Mouse (Mus musculus): ENCODE data around the gene Zfp638. TPM values are rescaled to one million over a fixed set of nuclear protein-coding genes. Genes with fewer than 3 reads are reported as not detected.

Gene Zfp638
- polyA plus RNA-seq, 1 experiment, result 124 TPM

DNA sequence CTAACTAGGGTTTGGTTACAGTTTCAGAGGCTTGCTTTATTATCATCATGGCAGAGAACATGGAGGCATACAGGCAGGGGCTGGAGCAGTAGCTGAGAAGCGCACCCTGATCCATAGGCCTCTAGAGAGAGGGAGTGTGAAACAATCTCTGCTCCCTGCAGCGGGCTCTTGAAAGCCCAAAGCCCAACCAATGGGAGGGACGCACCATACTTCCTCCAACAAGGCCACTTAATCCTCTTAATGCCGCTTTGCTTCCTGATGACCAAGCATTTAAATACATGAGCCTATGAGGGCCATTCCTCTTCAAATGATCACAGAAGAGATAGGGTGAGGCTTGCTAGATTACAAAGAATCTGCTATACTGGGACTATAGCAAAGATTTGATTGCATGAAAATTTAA, 41.5 kb downstream of the Zfp638 start:
- no peak for TF ChIP-seq CTCF (IDR thresholded peaks at IDR 0.05; ENCODE audit: borderline replicate concordance, insufficient read depth, low read length)
- no peak for TF ChIP-seq POLR2A (IDR thresholded peaks at IDR 0.05; ENCODE audit: low read depth, low read length)

GRCm38 (mm10) chr6:83913710-83914109, 46.8 kb downstream of the Zfp638 start:
- Histone ChIP-seq H3K4me1 (ENCODE audit: control insufficient read depth, insufficient read depth, low read length) (no peaks in the 10 kb centered on the region), H3K27ac (ENCODE audit: insufficient read depth, low read length) (no peak overlapping the region), H3K4me3 (ENCODE audit: insufficient read depth, low read length) (no peak overlapping the region)
- TF ChIP-seq CTCF (IDR thresholded peaks at IDR 0.05; ENCODE audit: borderline replicate concordance, insufficient read depth, low read length) (no peak), POLR2A (IDR thresholded peaks at IDR 0.05; ENCODE audit: low read depth, low read length) (no peak)

More for the DNA sequence above, 41.5 kb downstream of the Zfp638 start:
- Histone ChIP-seq H3K4me3 (ENCODE audit: insufficient read depth, low read length) (no peak overlapping the region), H3K27ac (ENCODE audit: insufficient read depth, low read length) (no peak overlapping the region), H3K4me1 (ENCODE audit: control insufficient read depth, insufficient read depth, low read length) (no peaks in the 10 kb centered on the region)

DNA sequence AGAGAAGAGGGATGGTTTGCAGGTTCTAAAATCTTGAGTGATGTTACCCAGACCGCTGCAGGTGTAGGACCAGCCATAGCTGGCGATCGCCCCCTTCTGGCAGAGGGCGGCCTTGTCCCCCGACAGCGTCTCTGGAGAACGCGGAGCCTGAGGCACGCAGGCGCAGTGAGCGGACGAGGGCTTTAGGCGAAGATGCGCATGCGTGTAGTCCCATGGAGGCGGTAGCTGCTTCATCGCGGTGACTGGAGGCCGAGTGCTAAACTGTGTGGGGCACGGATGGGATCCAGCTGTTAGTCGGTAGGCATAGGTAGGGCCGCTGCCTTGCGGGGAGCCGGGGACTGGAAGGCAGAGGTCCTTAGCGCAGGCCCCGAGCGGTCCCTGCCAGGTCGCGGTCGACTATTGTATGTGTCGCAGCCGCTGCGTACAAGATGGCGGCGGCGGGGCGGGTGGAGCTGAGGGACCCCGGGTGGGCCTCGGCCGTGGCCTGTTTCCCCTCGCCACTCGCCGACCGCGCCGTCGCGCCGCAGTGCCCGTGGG, 47.3 kb downstream of the Zfp638 start:
- no peaks in the 10 kb centered on the region for H3K4me1 ChIP-seq (ENCODE audit: control insufficient read depth, insufficient read depth, low read length)
- H3K27ac ChIP-seq (ENCODE audit: insufficient read depth, low read length), result no peak overlapping the region
- H3K4me3 ChIP-seq (ENCODE audit: insufficient read depth, low read length), result peak overlapping the region; percentile 71
- TF ChIP-seq CTCF (IDR thresholded peaks at IDR 0.05; ENCODE audit: borderline replicate concordance, insufficient read depth, low read length) (peak; percentile 94), POLR2A (IDR thresholded peaks at IDR 0.05; ENCODE audit: low read depth, low read length) (peak; percentile 99)

DNA sequence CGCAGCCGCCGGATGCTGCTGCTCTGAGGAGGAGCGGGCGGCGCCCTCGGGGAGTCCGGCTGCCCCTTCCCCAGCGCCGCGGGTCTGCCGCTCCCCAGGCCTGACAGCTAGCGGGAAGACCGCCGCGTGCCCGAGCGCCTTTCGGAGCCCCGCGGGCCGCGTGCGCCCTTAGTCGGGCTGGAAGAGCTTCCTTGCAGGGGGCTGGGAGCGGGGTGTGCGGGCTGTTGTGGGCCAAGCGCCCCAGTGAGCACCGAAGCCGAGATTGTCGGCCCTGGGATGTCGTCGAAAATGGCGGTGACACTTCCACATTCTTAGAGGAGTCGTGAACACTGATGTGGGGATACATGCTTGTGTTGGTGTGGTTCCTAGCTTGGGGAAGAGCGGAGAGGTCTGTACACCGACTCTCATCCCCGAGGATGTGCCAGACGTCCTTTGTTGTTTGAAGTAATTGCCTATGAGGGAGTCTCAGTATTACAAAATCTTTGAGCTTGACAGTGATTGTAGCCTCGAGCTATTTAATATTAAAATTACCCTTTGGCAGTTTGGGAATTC, 47.9 kb downstream of the Zfp638 start:
- Histone ChIP-seq H3K4me1 (ENCODE audit: control insufficient read depth, insufficient read depth, low read length) (no peaks in the 10 kb centered on the region), H3K27ac (ENCODE audit: insufficient read depth, low read length) (no peak overlapping the region), H3K4me3 (ENCODE audit: insufficient read depth, low read length) (peak overlapping the region; percentile 71)
- no peak for TF ChIP-seq POLR2A (IDR thresholded peaks at IDR 0.05; ENCODE audit: low read depth, low read length)
- TF ChIP-seq CTCF (IDR thresholded peaks at IDR 0.05; ENCODE audit: borderline replicate concordance, insufficient read depth, low read length), result no peak

DNA sequence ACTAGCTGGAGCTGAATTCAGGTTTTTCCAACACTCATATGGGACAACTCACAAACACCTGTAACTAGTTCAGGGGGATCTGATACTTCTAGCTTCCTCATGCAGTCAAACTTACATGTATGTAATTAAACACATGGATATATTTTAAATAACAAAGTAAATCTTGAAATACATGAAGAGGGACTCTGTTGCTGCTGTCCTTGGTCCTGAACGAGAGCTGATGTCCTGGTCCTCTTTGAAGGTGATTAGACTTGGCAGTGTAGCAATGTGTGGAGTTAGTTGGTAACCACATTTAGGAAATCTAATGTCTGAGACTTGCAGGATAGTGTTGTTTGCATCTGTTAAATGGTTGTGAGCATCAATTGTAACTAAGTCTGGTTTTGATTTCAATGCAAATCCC, 60.5 kb downstream of the Zfp638 start:
- Histone ChIP-seq H3K27ac (ENCODE audit: insufficient read depth, low read length) (no peak overlapping the region), H3K4me3 (ENCODE audit: insufficient read depth, low read length) (no peak overlapping the region), H3K4me1 (ENCODE audit: control insufficient read depth, insufficient read depth, low read length) (no peaks in the 10 kb centered on the region)
- TF ChIP-seq POLR2A (IDR thresholded peaks at IDR 0.05; ENCODE audit: low read depth, low read length) (no peak), CTCF (IDR thresholded peaks at IDR 0.05; ENCODE audit: borderline replicate concordance, insufficient read depth, low read length) (no peak)

GRCm38 (mm10) chr6:83928225-83928624, 61.3 kb downstream of the Zfp638 start:
- no peaks in the 10 kb centered on the region for H3K4me1 ChIP-seq (ENCODE audit: control insufficient read depth, insufficient read depth, low read length)
- H3K27ac ChIP-seq (ENCODE audit: insufficient read depth, low read length), result no peak overlapping the region
- no peak for TF ChIP-seq CTCF (IDR thresholded peaks at IDR 0.05; ENCODE audit: borderline replicate concordance, insufficient read depth, low read length)
- TF ChIP-seq POLR2A (IDR thresholded peaks at IDR 0.05; ENCODE audit: low read depth, low read length), result no peak
- H3K4me3 ChIP-seq (ENCODE audit: insufficient read depth, low read length), result no peak overlapping the region

- H3K4me1 ChIP-seq (ENCODE audit: control insufficient read depth, insufficient read depth, low read length), result no peaks in the 10 kb centered on the region
- no peak overlapping the region for H3K4me3 ChIP-seq (ENCODE audit: insufficient read depth, low read length)
- TF ChIP-seq CTCF (IDR thresholded peaks at IDR 0.05; ENCODE audit: borderline replicate concordance, insufficient read depth, low read length), result no peak
- TF ChIP-seq POLR2A (IDR thresholded peaks at IDR 0.05; ENCODE audit: low read depth, low read length), result no peak
- H3K27ac ChIP-seq (ENCODE audit: insufficient read depth, low read length), result no peak overlapping the region
Observed at GRCm38 (mm10) chr6:83939492-83939891, 72.6 kb downstream of the Zfp638 start.

DNA sequence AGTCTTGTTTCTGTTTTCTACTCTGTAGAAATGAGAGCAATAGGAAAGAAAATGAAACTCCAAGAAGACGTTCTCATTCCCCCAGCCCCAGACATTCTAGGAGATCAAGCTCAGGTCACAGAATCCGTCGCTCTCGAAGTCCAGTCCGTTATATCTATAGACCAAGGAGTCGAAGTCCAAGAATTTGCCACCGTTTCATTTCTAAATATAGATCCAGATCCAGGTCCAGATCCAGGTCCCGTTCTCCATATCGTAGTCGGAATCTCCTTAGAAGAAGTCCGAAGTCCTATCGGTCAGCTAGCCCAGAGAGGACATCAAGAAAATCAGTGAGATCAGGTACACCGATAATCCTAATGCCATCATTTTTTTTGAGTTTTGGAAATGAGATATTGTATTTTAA, 75.9 kb downstream of the Zfp638 start:
- Histone ChIP-seq H3K4me1 (ENCODE audit: control insufficient read depth, insufficient read depth, low read length) (no peaks in the 10 kb centered on the region), H3K27ac (ENCODE audit: insufficient read depth, low read length) (no peak overlapping the region), H3K4me3 (ENCODE audit: insufficient read depth, low read length) (no peak overlapping the region)
- TF ChIP-seq CTCF (IDR thresholded peaks at IDR 0.05; ENCODE audit: borderline replicate concordance, insufficient read depth, low read length) (no peak), POLR2A (IDR thresholded peaks at IDR 0.05; ENCODE audit: low read depth, low read length) (no peak)

GRCm38 (mm10) chr6:83953603-83954002, 86.7 kb downstream of the Zfp638 start:
- TF ChIP-seq POLR2A (IDR thresholded peaks at IDR 0.05; ENCODE audit: low read depth, low read length), result no peak
- no peak for TF ChIP-seq CTCF (IDR thresholded peaks at IDR 0.05; ENCODE audit: borderline replicate concordance, insufficient read depth, low read length)
- Histone ChIP-seq H3K4me1 (ENCODE audit: control insufficient read depth, insufficient read depth, low read length) (no peaks in the 10 kb centered on the region), H3K27ac (ENCODE audit: insufficient read depth, low read length) (no peak overlapping the region), H3K4me3 (ENCODE audit: insufficient read depth, low read length) (no peak overlapping the region)

GRCm38 (mm10) chr6:83987642-83988041, 120.7 kb downstream of the Zfp638 start:
- Histone ChIP-seq H3K4me1 (ENCODE audit: control insufficient read depth, insufficient read depth, low read length) (no peaks in the 10 kb centered on the region), H3K27ac (ENCODE audit: insufficient read depth, low read length) (no peak overlapping the region), H3K4me3 (ENCODE audit: insufficient read depth, low read length) (no peak overlapping the region)
- no peak for TF ChIP-seq CTCF (IDR thresholded peaks at IDR 0.05; ENCODE audit: borderline replicate concordance, insufficient read depth, low read length)
- TF ChIP-seq POLR2A (IDR thresholded peaks at IDR 0.05; ENCODE audit: low read depth, low read length), result no peak

All from embryonic fibroblast, embryonic 13.5 days (primary cell).